ENCODE assay signal across 21 mouse cellular contexts in the genomic region with DNA sequence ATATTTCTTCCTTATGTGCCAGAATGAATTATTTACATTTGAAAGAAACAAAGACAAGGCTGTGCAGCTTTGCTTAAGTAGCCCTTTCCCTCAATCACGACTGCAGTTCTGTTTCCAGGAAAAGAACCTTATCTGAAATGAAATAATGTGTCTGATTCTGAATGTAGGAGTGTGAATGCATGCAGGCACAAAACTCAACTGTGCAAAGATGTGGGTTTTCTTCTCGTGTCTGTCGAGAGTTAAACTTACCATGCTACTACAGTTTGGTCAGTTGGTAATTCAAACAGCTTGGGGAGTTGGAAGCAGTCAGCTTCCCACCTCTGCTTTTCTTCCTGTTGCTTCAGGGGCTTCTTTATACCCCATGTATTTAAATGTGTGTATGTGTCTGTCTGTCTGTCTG. TPM values are rescaled to one million over a fixed set of nuclear protein-coding genes. Genes with fewer than 3 reads are reported as not detected.
DNase-seq lines count a peak whose midpoint lies in the region; ATAC-seq and TF ChIP-seq lines count a peak whose summit lies in the region.
"Had no signal": no experiment of that assay in that cellular context is flagged by ENCODE, and none has a peak within 500 bp of the region (broad histone marks: within the 10 kb centered on the region; RNA-seq: fewer than 3 reads in every experiment).

No protein-coding gene starts in this region.

- intact Hi-C loops in heart, postnatal 10 days (cut with DNase I) = no loop called here

- peak; percentile 86 for ATAC-seq in frontal cortex, adult (ENCODE audit: low TSS enrichment)
- ATAC-seq: activated CD4-positive, CD25-positive, alpha-beta regulatory T cell, adult 4 months; CD4-positive, CD25-positive, alpha-beta regulatory T cell, adult 4 months; Patski had no signal

- no peak for TF ChIP-seq POLR2A in lung, adult 2 months (IDR thresholded peaks at IDR 0.05; ENCODE audit: borderline replicate concordance, extremely low read depth, low read depth, low read length)

- H3K4me3 ChIP-seq in lung, adult 2 months (replicated peaks; ENCODE audit: extremely low read depth, low read depth, low read length) = no peak overlapping the region

- H3K4me1 ChIP-seq in lung, adult 2 months (ENCODE audit: control insufficient read depth, insufficient read depth, low read length) = no peaks in the 10 kb centered on the region

- no peak for TF ChIP-seq CTCF in lung, adult 2 months (IDR thresholded peaks at IDR 0.05; ENCODE audit: insufficient read depth, low read length)

- WGBS in lung, adult 2 months = 37% methylated on average over 3 of the region's 3 CpGs

- no peak for DNase-seq in frontal cortex, postnatal 14 days (ENCODE audit: low spot score in 2 of 2)
- DNase-seq in heart, adult 11 months = peak; percentile 6
- DNase-seq in heart, postnatal 10 days = no peak
- peak; percentile 26 for DNase-seq in brain, adult 2 months (ENCODE audit: low read depth, low spot score)
- peak; percentile 29 for DNase-seq in telencephalon, adult 2 months (ENCODE audit: low read depth, low spot score)
- no peak for DNase-seq in thymus, adult 18-20 months
- DNase-seq in lung, adult 2 months = no peak
- DNase-seq: adrenal gland, adult 2 months; adrenal gland, adult 8-10 months; adrenal gland, postnatal 10 days; adrenal gland, postnatal 14 days; adrenal gland, postnatal 25 days; adrenal gland, postnatal 36 days; B cell, adult 2 months; cerebellum, adult 11 months; cerebellum, adult 11-12 months; cerebellum, adult 18-20 months had no signal

RNA-seq across cellular contexts. Expression of a gene that starts 40.9 kb away (rescaled TPM):
- total RNA-seq in heart, postnatal 10 days (2021) = 10 to 100 TPM; 12.7 TPM
- polyA plus RNA-seq in lung, adult 2 months (2012; rRNA removed) = 18.3 and 20.6 TPM in 2 replicates

Comparison
In these comparisons a context has a peak if more than half of its experiments do, and no peak if none do; other contexts are left out.
1. DNase-seq: peak in heart, adult 11 months (single experiment), brain, adult 2 months (single experiment) and telencephalon, adult 2 months (single experiment); none in frontal cortex, postnatal 14 days (0 of 2), heart, postnatal 10 days (0 of 2), thymus, adult 18-20 months (0 of 2) and lung, adult 2 months (single experiment).